Mouse (Mus musculus): ENCODE data around the gene Adgrf1. TPM values are rescaled to one million over a fixed set of nuclear protein-coding genes. Genes with fewer than 3 reads are reported as not detected.

The Adgrf1 gene
- polyA plus RNA-seq, 1 experiment from 2014 or later: not detected

DNA sequence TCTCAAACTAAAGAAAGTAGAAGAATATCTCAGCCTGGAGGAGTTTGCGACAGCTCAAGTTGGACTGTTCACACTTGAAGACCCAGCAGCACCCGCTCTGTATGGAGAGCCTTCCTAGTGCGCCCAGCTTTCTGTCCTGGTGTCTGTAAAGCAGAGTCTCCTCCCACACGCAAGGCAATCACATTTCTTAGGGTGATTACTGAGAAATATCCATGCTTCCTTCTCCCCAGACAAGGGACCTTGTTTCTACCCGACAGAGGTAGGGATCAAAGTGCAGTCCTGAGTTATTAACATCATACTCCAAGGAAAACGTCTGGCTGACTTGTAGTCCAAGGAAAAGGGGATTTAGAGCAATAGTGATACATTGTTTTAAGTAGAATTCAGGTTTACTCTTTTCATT lies 6.1 kb downstream of the Adgrf1 start:
- Histone ChIP-seq H3K9me3 (no peaks in the 10 kb centered on the region), H3K36me3 (no peaks in the 10 kb centered on the region), H3K9ac (no peak overlapping the region), H3K4me3 (no peak overlapping the region), H3K27ac (no peak overlapping the region), H3K4me2 (no peak overlapping the region), H3K4me1 (no peaks in the 10 kb centered on the region), H3K27me3 (no peaks in the 10 kb centered on the region)
- WGBS: 73% methylated on average over 6 of the region's 6 CpGs
- ATAC-seq (ENCODE audit: insufficient number of reproducible peaks, low FRiP score, low TSS enrichment, low read depth): no peak

GRCm38 (mm10) chr17:43277223-43277622 lies 7.1 kb downstream of the Adgrf1 start:
- Histone ChIP-seq H3K4me1 (no peaks in the 10 kb centered on the region), H3K4me3 (no peak overlapping the region), H3K4me2 (no peak overlapping the region), H3K9me3 (no peaks in the 10 kb centered on the region), H3K27me3 (no peaks in the 10 kb centered on the region), H3K9ac (no peak overlapping the region), H3K27ac (no peak overlapping the region), H3K36me3 (no peaks in the 10 kb centered on the region)
- 40% methylated on average over 4 of the region's 4 CpGs for WGBS
- ATAC-seq (ENCODE audit: insufficient number of reproducible peaks, low FRiP score, low TSS enrichment, low read depth): no peak

- Histone ChIP-seq H3K27ac (no peak overlapping the region), H3K4me1 (no peaks in the 10 kb centered on the region), H3K9me3 (no peaks in the 10 kb centered on the region), H3K27me3 (no peaks in the 10 kb centered on the region), H3K36me3 (no peaks in the 10 kb centered on the region), H3K4me3 (no peak overlapping the region), H3K9ac (no peak overlapping the region), H3K4me2 (no peak overlapping the region)
- WGBS: 76% methylated on average over 7 of the region's 7 CpGs
- no peak for ATAC-seq (ENCODE audit: insufficient number of reproducible peaks, low FRiP score, low TSS enrichment, low read depth)
Measured at GRCm38 (mm10) chr17:43279671-43280070, 9.5 kb downstream of the Adgrf1 start.

- ATAC-seq (ENCODE audit: insufficient number of reproducible peaks, low FRiP score, low TSS enrichment, low read depth): no peak
- no peaks in the 10 kb centered on the region for H3K27me3 ChIP-seq
- no peak overlapping the region for H3K4me2 ChIP-seq
- H3K4me1 ChIP-seq: no peaks in the 10 kb centered on the region
- H3K36me3 ChIP-seq: no peaks in the 10 kb centered on the region
- no peaks in the 10 kb centered on the region for H3K9me3 ChIP-seq
- WGBS: 82% methylated on average over 4 of the region's 4 CpGs
- no peak overlapping the region for H3K4me3 ChIP-seq
- no peak overlapping the region for H3K27ac ChIP-seq
- H3K9ac ChIP-seq: no peak overlapping the region
Measured at GRCm38 (mm10) chr17:43282353-43282752, 12.2 kb downstream of the Adgrf1 start.

GRCm38 (mm10) chr17:43282828-43283227 lies 12.7 kb downstream of the Adgrf1 start:
- no peak for ATAC-seq (ENCODE audit: insufficient number of reproducible peaks, low FRiP score, low TSS enrichment, low read depth)
- no peaks in the 10 kb centered on the region for H3K27me3 ChIP-seq
- H3K9ac ChIP-seq: no peak overlapping the region
- no peak overlapping the region for H3K4me3 ChIP-seq
- H3K4me1 ChIP-seq: no peaks in the 10 kb centered on the region
- no peaks in the 10 kb centered on the region for H3K36me3 ChIP-seq
- no peaks in the 10 kb centered on the region for H3K9me3 ChIP-seq
- WGBS: 73% methylated on average over 5 of the region's 5 CpGs
- H3K27ac ChIP-seq: no peak overlapping the region
- H3K4me2 ChIP-seq: no peak overlapping the region

DNA sequence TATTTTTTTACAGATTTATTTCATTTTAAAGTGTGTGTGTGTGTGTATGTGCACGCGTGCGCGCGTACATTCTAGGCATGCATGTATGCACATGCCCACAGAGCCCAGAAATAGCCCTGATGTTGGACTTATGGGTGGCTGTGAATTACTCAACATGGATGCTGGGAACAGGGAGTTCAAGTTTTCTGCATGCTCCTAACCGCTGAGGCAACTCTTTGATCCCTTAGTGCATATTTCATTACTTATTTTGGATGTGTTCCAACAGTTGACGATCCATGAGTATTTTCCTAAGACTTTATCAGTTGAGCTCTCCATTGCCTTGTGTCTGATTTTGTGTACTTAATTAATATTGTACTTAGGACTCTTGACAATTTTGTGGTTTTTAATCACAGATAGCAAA lies 29.4 kb downstream of the Adgrf1 start:
- no peaks in the 10 kb centered on the region for H3K36me3 ChIP-seq
- no peak overlapping the region for H3K4me3 ChIP-seq
- ATAC-seq (ENCODE audit: insufficient number of reproducible peaks, low FRiP score, low TSS enrichment, low read depth): no peak
- 75% methylated on average over 7 of the region's 7 CpGs for WGBS
- no peak overlapping the region for H3K9ac ChIP-seq
- no peak overlapping the region for H3K4me2 ChIP-seq
- no peak overlapping the region for H3K27ac ChIP-seq
- H3K4me1 ChIP-seq: no peaks in the 10 kb centered on the region
- no peaks in the 10 kb centered on the region for H3K27me3 ChIP-seq
- no peaks in the 10 kb centered on the region for H3K9me3 ChIP-seq

DNA sequence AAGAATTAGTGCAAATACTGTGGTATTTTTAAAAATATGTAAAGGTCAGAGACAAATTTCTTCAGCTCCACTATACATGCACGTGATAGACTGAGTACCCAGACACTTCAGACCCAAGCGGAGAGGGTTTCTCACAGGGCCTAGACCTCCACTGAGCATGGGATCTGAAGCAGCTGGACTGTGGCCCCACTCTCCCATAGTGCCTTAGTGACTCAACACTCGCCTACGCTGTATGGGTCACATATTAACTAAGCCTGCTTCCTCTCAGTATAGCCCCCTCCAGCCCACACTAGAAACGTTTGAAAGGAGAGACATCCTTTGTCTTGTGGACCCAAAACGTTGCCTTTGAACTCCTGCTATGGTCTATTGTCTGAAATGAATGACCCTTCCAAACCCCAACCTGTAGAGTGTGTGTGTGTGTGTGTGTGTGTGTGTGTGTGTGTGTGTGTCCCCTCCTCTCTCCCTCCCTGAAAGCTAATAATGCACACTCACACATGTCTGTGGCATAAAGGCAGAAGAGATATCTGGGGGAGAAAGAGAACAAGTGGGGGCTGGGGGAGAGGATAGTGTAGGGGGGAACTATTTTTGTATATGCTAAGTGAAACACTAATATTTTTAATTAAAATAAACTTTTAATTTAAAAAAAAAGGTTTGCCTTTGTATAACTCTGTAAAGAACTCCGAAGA lies 56.0 kb downstream of the Adgrf1 start:
- H3K9me3 ChIP-seq: no peaks in the 10 kb centered on the region
- whole genome bisulfite sequencing: 56% methylated on average over 7 of the region's 7 CpGs
- ATAC-seq (ENCODE audit: insufficient number of reproducible peaks, low FRiP score, low TSS enrichment, low read depth): no peak
- no peak overlapping the region for H3K27ac ChIP-seq
- peak overlapping the region; percentile 59; the same call in 1 of the 2 replicates for H3K4me2 ChIP-seq
- 0 out of 2 replicates have a peak overlapping the region, but pooled peaks have one; percentile 33 for H3K4me3 ChIP-seq
- H3K27me3 ChIP-seq: no peaks in the 10 kb centered on the region
- H3K36me3 ChIP-seq: no peaks in the 10 kb centered on the region
- no peak overlapping the region for H3K9ac ChIP-seq
- H3K4me1 ChIP-seq: peaks cover 4% of the 10 kb centered on the region; the same call in 1 of the 2 replicates

GRCm38 (mm10) chr17:43326726-43327700 lies 56.9 kb downstream of the Adgrf1 start:
- Histone ChIP-seq H3K4me3 (peak overlapping the region; percentile 33), H3K9me3 (no peaks in the 10 kb centered on the region), H3K27me3 (no peaks in the 10 kb centered on the region), H3K36me3 (no peaks in the 10 kb centered on the region), H3K4me1 (peaks cover 4% of the 10 kb centered on the region; the same call in 1 of the 2 replicates), H3K4me2 (peak overlapping the region; percentile 59), H3K9ac (no peak overlapping the region), H3K27ac (0 out of 2 replicates have a peak overlapping the region, but pooled peaks have one; percentile 27)
- 19% methylated on average over 29 of the region's 29 CpGs for WGBS
- peak; percentile 79; the same call in 1 of the 2 replicates for ATAC-seq (ENCODE audit: insufficient number of reproducible peaks, low FRiP score, low TSS enrichment, low read depth)

DNA sequence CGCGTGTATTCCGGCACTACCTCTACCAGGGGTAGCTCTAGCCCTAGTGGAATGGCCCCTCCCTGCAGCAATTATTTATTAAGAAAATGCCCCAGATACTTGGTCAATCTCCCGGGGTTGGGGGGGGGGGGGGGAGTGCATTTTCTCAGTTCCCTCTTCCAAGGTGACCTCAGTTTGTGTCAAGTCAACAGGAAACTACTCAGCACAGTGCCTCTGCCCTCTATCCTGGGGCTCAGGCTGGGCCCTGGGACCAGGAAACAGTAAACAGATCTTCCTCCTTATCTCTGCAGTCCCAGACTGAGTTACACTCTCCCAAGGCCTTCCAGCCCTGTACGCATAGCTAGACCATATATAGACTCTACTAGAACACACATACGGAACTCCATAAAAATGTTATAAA lies 57.7 kb downstream of the Adgrf1 start:
- Histone ChIP-seq H3K27ac (no peak overlapping the region), H3K36me3 (no peaks in the 10 kb centered on the region), H3K9ac (no peak overlapping the region), H3K4me3 (no peak overlapping the region), H3K27me3 (no peaks in the 10 kb centered on the region), H3K9me3 (no peaks in the 10 kb centered on the region), H3K4me1 (peaks cover 4% of the 10 kb centered on the region; the same call in 1 of the 2 replicates), H3K4me2 (no peak overlapping the region)
- 84% methylated on average over 6 of the region's 6 CpGs for WGBS
- ATAC-seq (ENCODE audit: insufficient number of reproducible peaks, low FRiP score, low TSS enrichment, low read depth): no peak

- WGBS: 83% methylated on average over 4 of the region's 4 CpGs
- H3K4me2 ChIP-seq: no peak overlapping the region
- no peaks in the 10 kb centered on the region for H3K27me3 ChIP-seq
- no peaks in the 10 kb centered on the region for H3K36me3 ChIP-seq
- no peaks in the 10 kb centered on the region for H3K9me3 ChIP-seq
- H3K27ac ChIP-seq: no peak overlapping the region
- no peak overlapping the region for H3K4me3 ChIP-seq
- ATAC-seq (ENCODE audit: insufficient number of reproducible peaks, low FRiP score, low TSS enrichment, low read depth): no peak
- no peak overlapping the region for H3K9ac ChIP-seq
- H3K4me1 ChIP-seq: peaks cover 4% of the 10 kb centered on the region; the same call in 1 of the 2 replicates
Measured at GRCm38 (mm10) chr17:43329216-43329615, 59.1 kb downstream of the Adgrf1 start.

- no peak overlapping the region for H3K27ac ChIP-seq
- 83% methylated on average over 7 of the region's 7 CpGs for WGBS
- no peaks in the 10 kb centered on the region for H3K27me3 ChIP-seq
- no peaks in the 10 kb centered on the region for H3K9me3 ChIP-seq
- H3K36me3 ChIP-seq: no peaks in the 10 kb centered on the region
- no peak overlapping the region for H3K4me2 ChIP-seq
- H3K4me1 ChIP-seq: peaks cover 4% of the 10 kb centered on the region; the same call in 1 of the 2 replicates
- H3K4me3 ChIP-seq: no peak overlapping the region
- no peak for ATAC-seq (ENCODE audit: insufficient number of reproducible peaks, low FRiP score, low TSS enrichment, low read depth)
- H3K9ac ChIP-seq: no peak overlapping the region
Measured at GRCm38 (mm10) chr17:43329761-43330183, 59.6 kb downstream of the Adgrf1 start.

DNA sequence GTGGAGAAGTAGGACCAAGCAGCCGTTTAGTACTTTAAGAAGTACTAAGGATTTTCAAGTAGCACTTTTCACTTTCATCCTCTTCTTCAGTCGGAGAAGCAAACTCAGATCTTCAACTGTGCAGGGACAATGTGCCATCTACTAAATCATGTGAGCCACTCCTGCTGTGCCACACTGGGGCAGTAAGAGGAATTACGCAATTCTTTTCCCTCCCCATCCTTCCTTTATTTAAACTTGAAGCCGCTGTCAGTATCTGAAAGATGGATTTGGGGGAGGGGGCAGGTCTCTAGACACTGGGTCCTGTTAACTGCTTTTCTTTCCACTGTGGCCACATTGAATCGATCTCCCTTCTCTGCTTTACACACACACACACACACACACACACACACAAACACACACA lies 62.6 kb downstream of the Adgrf1 start:
- no peaks in the 10 kb centered on the region for H3K27me3 ChIP-seq
- no peak overlapping the region for H3K27ac ChIP-seq
- H3K36me3 ChIP-seq: no peaks in the 10 kb centered on the region
- H3K9me3 ChIP-seq: no peaks in the 10 kb centered on the region
- H3K4me1 ChIP-seq: no peaks in the 10 kb centered on the region
- no peak for ATAC-seq (ENCODE audit: insufficient number of reproducible peaks, low FRiP score, low TSS enrichment, low read depth)
- no peak overlapping the region for H3K9ac ChIP-seq
- H3K4me2 ChIP-seq: no peak overlapping the region
- 49% methylated on average over 5 of the region's 5 CpGs for WGBS
- H3K4me3 ChIP-seq: no peak overlapping the region
